Mouse (Mus musculus) layer of hippocampus, adult 2 months (tissue): ENCODE measurements at regions not wholly inside any gene's neighbourhood (a gene's known extent, or its start where the extent isn't known, plus 50 kb on each side); places are given as distances from the start of the nearest gene placed in this dataset.

ENCODE experiments used
- DNase-seq, 2 experiments: peaks; one replicate each; pipeline ENCODE4 v3.0.0; 2022; ENCODE audit warnings: low spot score in 2 of 2
- H3K27ac ChIP-seq: fragments of 200-600 bp; 2 replicates; pipeline ENCODE4 v1.8.1; 2022
- H3K4me3 ChIP-seq: fragments of 200-600 bp; 2 replicates; pipeline ENCODE4 v1.8.1; 2022; ENCODE audit warnings: mild to moderate bottlenecking
- CTCF ChIP-seq: fragments of 200-600 bp; conservative IDR thresholded peaks from 2 replicates; pipeline ENCODE4 v1.8.1; 2022; ENCODE audit warnings: antibody characterized with exemption, mild to moderate bottlenecking, moderate library complexity

DNA sequence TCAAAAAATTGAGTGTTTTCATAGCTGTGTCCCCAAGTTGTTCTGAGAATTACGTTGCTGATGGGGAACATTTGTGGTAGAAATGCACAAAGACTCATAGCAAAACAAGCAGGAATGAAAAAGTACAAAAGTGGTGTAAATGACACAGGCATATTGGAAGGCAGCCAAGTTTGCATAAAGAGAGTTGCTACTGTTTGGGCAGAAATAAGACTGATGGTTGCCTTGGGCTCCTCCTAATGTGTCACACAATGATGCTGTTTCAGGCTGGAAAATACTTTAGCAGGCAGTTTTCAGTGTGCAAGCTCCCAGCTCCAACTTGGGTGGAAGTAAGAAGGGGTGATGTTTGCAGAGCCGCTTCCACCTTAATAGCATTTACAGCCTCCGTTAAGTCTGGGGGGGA is 174.7 kb downstream of the Lnpk start:
- Histone ChIP-seq H3K4me3 (no peak overlapping the region), H3K27ac (no peak overlapping the region)
- no peak for DNase-seq
- TF ChIP-seq CTCF = no peak

DNA sequence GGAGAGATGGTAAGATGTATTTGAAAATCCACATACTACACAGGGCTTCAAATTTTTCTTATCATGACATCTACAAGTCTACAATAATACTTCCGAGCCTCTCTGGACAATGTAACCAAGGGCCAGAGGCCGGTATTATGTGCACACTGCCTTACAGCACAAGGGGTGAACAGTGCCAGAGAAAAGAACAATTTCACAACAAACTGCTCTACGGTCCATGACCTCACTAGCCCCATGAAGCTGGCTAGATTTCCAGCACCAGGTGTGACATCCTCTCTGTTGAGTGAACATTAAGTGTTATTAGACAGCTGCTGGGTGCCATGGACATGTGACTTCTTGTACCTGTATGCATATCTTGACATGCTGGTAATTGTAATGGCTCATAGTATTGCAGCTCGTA is 188.2 kb downstream of the Lnpk start:
- no peak for TF ChIP-seq CTCF
- no peak for DNase-seq
- no peak overlapping the region for H3K27ac ChIP-seq
- no peak overlapping the region for H3K4me3 ChIP-seq

DNA sequence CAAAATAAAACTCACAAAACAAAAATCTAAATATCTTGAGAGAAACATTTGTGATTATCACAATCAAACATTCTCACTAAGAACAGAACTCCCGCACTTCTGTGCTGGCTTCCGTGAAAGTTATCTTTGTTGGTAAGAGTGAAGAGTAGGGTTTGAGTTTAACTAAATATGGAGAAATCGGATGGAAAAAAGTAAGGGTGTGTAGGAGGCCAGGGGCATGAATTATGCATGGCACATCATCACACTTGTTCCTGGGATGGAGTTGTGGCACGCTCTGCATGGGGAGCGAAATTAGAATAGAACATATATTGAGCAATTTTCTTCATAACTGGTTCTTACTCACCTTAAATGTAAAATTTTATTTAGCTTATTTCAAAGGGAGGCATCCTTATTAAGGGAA is 191.2 kb downstream of the Lnpk start:
- DNase-seq = no peak
- Histone ChIP-seq H3K27ac (no peak overlapping the region), H3K4me3 (no peak overlapping the region)
- no peak for TF ChIP-seq CTCF

DNA sequence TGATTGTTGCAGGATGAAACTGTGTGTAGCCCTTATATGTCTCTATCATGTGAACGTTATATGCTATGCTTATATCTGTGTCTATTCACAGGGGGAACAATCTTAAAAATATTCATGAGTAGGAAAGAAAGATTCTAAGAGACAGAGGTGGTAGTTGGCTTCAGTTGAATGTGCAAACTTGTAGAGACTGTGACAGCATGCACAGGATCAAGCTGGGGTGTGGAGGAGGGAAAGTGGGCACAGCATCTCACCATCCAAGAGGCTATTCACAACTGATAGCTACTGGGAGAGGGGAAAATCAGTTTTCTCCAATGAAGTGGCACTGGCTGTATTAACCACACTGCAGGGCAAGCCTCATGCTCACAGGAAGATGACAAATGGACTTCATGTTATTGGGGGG is 194.3 kb downstream of the Lnpk start:
- H3K27ac ChIP-seq = no peak overlapping the region
- H3K4me3 ChIP-seq = no peak overlapping the region
- TF ChIP-seq CTCF = no peak
- DNase-seq = no peak

DNA sequence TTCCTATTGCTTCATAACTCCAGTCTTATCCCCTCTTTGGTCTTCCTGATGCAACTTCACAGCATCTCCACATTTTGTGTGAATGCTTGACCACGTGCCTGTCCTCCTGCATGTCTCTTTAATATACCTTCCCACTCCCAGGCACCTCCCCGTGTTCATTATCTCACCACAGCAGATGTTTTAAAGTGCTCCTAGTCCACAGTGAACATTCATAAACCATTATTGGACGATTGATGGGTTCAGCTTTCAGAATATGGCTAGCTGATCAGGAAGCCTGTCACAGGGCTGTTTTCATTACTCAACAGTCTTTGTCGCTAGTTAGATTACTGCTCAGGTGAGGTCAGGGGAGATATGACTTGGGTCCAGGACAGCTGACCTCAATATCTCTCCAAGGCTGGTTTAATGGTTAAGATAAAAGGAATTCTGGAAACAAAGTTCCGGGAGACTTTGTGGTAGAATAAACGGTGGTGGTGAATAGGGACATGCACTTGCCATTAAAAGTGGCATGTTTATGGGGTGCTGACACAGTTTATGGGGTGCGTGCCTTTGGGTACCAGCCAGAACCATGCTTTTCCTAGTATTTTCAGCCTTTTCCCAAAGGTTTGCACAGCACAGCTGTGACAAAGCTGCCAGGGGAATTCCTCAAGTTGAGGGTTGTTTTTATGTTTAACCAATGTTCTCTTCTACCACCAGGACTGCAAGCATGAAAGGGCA is 198.5 kb downstream of the Lnpk start:
- DNase-seq = no peak
- no peak for TF ChIP-seq CTCF
- no peak overlapping the region for H3K27ac ChIP-seq
- no peak overlapping the region for H3K4me3 ChIP-seq

DNA sequence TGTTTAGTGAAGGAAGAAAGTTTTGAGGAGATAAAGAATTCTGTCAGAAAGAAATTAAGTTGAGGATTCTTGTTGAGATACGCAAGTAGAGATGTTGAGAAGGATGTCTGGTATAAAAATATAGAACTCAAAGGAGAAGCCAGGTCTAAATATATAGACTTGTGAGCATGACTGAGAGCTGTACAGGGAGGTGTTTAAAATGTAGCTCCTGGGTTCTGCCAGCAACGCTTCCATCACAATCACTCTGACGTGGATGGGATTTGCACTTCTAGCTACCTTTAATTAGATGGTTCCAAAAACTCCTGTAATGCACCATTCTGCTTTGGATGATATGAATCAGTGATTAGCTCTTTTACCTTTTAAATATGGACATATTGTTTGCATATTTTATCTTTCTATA is 200.5 kb downstream of the Lnpk start:
- no peak for TF ChIP-seq CTCF
- Histone ChIP-seq H3K4me3 (no peak overlapping the region), H3K27ac (no peak overlapping the region)
- no peak for DNase-seq

DNA sequence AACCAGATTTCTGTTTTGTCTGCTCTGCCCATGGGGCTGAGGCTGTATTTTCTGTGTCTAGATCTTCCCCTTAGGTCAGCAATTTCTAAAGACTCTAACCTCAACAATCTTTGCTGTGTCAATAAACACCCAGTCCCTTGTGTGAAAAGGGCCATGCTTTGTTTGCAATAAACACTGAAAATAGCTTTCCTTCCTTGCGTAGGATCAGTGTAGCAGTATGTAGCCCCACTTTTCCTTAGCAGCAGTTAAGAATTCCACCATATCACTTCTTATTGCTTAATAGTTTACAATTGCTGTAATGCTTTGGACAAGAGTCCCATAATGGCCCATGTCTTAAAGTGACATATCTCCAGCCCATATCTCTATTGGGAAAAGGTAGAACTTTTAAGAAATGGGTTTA is 205.3 kb downstream of the Lnpk start:
- H3K27ac ChIP-seq = no peak overlapping the region
- TF ChIP-seq CTCF = no peak
- no peak for DNase-seq
- no peak overlapping the region for H3K4me3 ChIP-seq

DNA sequence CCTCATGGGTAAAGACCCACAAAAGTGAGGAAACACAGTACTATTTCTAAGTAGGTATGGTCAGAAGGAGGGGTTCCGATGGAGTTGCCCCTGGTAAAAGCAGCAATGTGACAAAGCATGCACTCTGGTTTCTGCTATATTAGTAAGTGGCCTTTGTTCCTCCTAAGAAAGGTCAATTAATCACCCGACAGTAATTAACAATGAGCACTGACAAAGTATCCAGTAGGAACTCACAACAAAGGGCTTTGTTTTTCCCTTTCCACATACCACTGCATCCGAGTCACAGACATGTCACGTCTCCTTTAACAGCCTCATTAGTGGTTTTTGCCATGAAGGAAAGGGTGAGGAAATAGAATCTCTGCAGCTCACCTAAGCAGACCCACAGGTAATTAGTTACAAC is 206.2 kb downstream of the Lnpk start:
- TF ChIP-seq CTCF = no peak
- no peak overlapping the region for H3K4me3 ChIP-seq
- no peak for DNase-seq
- H3K27ac ChIP-seq = no peak overlapping the region

DNA sequence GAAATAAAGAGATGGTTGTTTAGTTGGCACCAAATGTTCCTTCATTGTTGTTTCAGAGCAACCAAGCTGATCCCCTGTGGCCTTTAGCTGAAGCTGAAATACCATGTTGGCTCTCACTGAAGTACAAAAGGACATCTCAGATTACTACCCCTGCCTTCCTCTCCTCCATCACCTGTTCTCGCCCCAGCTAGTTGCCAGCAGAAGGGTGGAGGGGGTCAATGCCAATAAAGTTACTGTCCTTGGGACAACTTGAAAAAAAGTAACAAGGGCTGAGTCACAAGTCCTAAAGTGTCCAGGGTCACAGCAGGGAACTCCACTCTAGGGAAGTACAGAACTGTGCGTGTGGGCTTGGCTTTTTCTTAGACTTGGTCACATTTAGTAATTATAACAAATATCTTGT is 216.0 kb downstream of the Lnpk start:
- Histone ChIP-seq H3K27ac (no peak overlapping the region), H3K4me3 (no peak overlapping the region)
- TF ChIP-seq CTCF = no peak
- no peak for DNase-seq

DNA sequence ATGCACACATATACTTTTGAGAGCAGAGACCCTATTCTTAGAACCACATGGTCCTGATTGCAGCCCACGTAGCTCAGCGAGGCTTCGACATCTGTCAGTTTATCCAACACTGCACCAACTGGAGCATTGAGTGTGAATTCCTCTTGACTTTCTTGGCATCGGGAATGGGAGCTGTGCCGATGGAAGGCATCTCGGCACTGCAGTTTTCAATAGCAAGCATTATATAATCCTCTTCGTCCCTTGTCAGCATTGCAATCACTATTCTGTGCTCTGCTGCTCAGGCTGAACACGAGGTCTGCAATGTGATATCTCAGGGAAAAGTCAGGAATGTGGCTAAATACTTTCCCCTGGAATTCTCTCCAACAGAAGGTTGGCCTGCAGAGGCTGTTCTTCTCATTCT is 224.6 kb downstream of the Lnpk start:
- no peak for TF ChIP-seq CTCF
- no peak overlapping the region for H3K27ac ChIP-seq
- H3K4me3 ChIP-seq = no peak overlapping the region
- DNase-seq = peak; percentile 51 to 67

DNA sequence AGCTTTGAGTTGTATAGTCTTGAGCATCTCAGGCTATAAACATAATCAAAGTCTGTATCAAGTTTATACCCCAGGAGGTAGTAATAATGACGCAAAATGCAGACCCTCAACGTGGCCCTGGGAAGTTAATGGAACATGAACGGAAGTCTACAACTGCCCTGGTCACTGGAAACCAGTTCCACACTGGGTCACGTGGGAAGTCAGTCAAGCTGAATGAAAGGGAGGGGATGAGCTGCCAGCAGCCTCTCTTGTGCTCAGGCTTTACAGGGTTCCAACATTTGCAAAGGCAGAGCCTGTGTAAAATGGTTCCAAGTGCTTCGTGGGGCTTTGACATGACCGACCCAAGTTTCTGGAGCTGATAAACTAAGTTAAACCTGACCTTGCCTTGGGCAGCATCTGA is 229.4 kb downstream of the Lnpk start:
- H3K4me3 ChIP-seq = no peak overlapping the region
- TF ChIP-seq CTCF = no peak
- no peak for DNase-seq
- no peak overlapping the region for H3K27ac ChIP-seq

DNA sequence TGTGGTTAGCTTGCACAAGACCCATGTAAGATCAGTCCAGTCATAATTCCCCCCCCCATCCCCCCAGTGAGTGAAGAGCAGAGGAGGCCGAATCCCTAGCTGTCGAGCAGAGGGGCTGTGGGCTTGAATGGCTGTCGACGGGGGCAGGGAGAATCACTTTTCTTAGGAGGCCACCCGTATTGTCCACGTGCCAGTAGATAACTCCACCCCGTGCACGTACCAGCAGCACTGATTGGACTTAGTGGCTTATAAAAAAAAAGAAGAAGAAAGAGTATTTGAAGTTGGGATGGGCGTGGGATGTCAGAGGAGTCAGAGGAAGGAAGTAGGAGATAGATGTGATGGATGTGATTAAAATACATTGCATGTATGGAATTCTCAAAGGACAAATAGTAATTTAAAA is 272.9 kb downstream of the Lnpk start:
- no peak overlapping the region for H3K4me3 ChIP-seq
- TF ChIP-seq CTCF = no peak
- no peak for DNase-seq
- H3K27ac ChIP-seq = no peak overlapping the region

DNA sequence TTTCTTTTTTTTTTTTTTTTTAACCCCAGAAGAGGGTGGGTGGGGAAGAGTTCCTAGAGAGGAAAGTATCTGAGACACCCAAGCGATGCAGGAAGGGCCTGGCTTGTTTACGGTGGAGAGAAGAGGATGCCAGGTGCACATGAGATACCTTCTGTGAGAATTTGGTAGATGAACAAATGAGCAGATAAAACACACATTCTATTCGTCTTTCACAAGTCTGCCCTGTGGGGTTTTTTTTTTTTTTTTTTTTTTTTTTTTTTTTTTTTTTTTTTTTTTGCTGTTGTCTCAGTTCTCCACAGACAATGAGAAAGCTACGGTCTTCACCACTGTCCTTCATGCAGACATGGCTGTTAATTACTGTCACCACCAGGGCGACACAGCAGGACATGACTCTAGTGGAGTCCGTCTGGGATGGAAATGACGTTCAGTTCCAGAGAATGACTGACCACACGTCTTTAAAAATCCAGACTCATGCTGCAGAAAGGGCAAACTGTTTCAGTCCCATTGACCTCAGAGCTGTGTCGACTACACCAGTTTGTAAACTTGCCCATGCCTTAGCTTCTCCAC is 278.3 kb downstream of the Lnpk start:
- no peak overlapping the region for H3K27ac ChIP-seq
- no peak for DNase-seq
- TF ChIP-seq CTCF = no peak
- H3K4me3 ChIP-seq = peak overlapping the region; percentile 48; the same call in 1 of the 2 replicates

DNA sequence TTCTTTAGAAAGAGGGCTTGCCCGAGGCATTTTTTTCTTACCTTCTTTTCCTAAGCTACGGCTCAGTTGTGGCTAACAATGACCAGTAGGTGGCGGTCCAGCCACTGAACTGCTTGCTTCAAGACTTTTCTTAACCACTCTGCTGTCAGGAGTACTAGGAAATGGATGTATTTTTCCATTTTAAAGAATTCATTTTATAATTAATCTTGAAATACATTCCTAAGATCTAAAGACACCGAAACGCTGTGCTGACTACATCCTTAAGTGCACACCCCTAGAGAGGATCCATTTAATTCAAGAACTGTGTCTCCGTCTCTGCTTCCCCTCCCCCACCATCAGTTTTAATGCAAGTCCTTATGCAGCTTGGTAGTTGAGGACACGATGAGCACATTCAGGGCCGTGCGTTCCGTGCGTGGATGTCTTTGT is 278.9 kb downstream of the Lnpk start:
- peak; percentile 46 to 65 for DNase-seq
- peak; percentile 96 for TF ChIP-seq CTCF
- Histone ChIP-seq H3K27ac (no peak overlapping the region), H3K4me3 (peak overlapping the region; percentile 48)
